ENCODE assay signal across 11 mouse cellular contexts in the genomic region with DNA sequence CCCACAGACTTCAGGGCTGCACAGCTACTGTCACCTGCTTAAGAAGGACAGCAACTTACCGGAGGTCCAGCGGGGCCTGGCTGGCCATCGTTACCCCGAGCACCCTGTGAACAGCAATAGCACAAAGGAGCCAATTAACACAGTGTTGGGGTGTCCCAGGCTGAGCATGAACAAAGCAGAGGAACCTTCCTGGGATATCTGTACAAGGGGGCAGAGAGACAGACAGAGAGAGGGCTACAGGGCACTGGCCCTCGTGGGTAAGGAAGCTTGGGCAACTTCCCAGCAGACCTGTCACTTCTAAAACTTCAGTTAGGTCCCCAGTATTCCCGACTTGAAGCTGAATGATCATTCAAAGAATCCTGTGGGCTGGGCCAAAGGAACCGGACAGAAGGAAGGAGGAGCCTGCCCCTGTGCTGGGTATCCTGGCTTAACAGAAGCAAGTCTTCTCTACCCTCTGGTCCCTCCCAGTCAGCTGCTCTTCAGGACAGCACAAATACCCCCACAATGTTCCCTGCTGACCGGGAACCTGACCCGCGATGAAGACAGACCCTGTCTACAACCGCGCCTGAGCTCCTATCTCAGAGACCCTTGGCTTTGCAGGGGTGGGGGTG. TPM values are rescaled to one million over a fixed set of nuclear protein-coding genes. Genes with fewer than 3 reads are reported as not detected.
DNase-seq lines count a peak whose midpoint lies in the region; ATAC-seq lines count a peak whose summit lies in the region.
"Had no signal": no experiment of that assay in that cellular context is flagged by ENCODE, and none has a peak within 500 bp of the region (broad histone marks: within the 10 kb centered on the region; RNA-seq: fewer than 3 reads in every experiment).

No protein-coding gene starts in this region.

- H3K36me3 ChIP-seq in kidney, embryonic 16.5 days (ENCODE audit: insufficient read depth, low read length), result no peaks in the 10 kb centered on the region
- peaks cover 94% of the 10 kb centered on the region for H3K36me3 ChIP-seq in embryonic facial prominence, embryonic 10.5 days (replicated peaks)
- peaks cover 14% of the 10 kb centered on the region for H3K36me3 ChIP-seq in hindbrain, embryonic 13.5 days
- peaks cover 49% of the 10 kb centered on the region for H3K36me3 ChIP-seq in neural tube, embryonic 12.5 days
- H3K36me3 ChIP-seq: intestine, embryonic 15.5 days had no signal

- WGBS in kidney, embryonic 16.5 days, result 28% methylated on average over 12 of the region's 12 CpGs
- WGBS in embryonic facial prominence, embryonic 10.5 days, result 8% methylated on average over 12 of the region's 12 CpGs
- 7% methylated on average over 12 of the region's 12 CpGs for WGBS in hindbrain, embryonic 13.5 days
- 10% methylated on average over 12 of the region's 12 CpGs for WGBS in neural tube, embryonic 12.5 days

- no peaks in the 10 kb centered on the region for H3K9me3 ChIP-seq in kidney, embryonic 16.5 days (ENCODE audit: low read length)
- H3K9me3 ChIP-seq in embryonic facial prominence, embryonic 10.5 days, result no peaks in the 10 kb centered on the region
- no peaks in the 10 kb centered on the region for H3K9me3 ChIP-seq in hindbrain, embryonic 13.5 days
- no peaks in the 10 kb centered on the region for H3K9me3 ChIP-seq in neural tube, embryonic 12.5 days
- H3K9me3 ChIP-seq: intestine, embryonic 15.5 days had no signal

- H3K4me2 ChIP-seq in kidney, embryonic 16.5 days (replicated peaks; ENCODE audit: low read depth, low read length), result no peak overlapping the region
- H3K4me2 ChIP-seq in hindbrain, embryonic 13.5 days, result no peak overlapping the region
- peak overlapping the region; percentile 49 for H3K4me2 ChIP-seq in neural tube, embryonic 12.5 days (replicated peaks)
- H3K4me2 ChIP-seq: intestine, embryonic 15.5 days had no signal

- no peak for DNase-seq in kidney, adult 11 months
- DNase-seq in embryonic facial prominence, embryonic 10.5 days (ENCODE audit: low spot score), result peak; percentile 47
- no peak for DNase-seq in cerebellum, postnatal 4 days (ENCODE audit: low spot score in 2 of 2)
- no peak for DNase-seq in spleen, postnatal 4 days (ENCODE audit: low spot score in 2 of 2)
- DNase-seq: adrenal gland, postnatal 10 days; gastrocnemius, postnatal 10 days; thymus, postnatal 25 days had no signal

- peaks cover 45% of the 10 kb centered on the region for H3K4me1 ChIP-seq in kidney, embryonic 16.5 days (ENCODE audit: insufficient read depth, low read length)
- H3K4me1 ChIP-seq in embryonic facial prominence, embryonic 10.5 days, result peaks cover 64% of the 10 kb centered on the region
- peaks cover 62% of the 10 kb centered on the region for H3K4me1 ChIP-seq in hindbrain, embryonic 13.5 days (replicated peaks)
- peaks cover 53% of the 10 kb centered on the region for H3K4me1 ChIP-seq in neural tube, embryonic 12.5 days

- peak overlapping the region; percentile 82; the same call in 1 of the 2 replicates for H3K27ac ChIP-seq in kidney, embryonic 16.5 days (ENCODE audit: low read length)
- peak overlapping the region; percentile 95 for H3K27ac ChIP-seq in embryonic facial prominence, embryonic 10.5 days (replicated peaks)
- peak overlapping the region; percentile 78 for H3K27ac ChIP-seq in hindbrain, embryonic 13.5 days
- H3K27ac ChIP-seq in neural tube, embryonic 12.5 days, result peak overlapping the region; percentile 17

- ATAC-seq in kidney, embryonic 16.5 days (ENCODE audit: low FRiP score, low TSS enrichment), result no peak
- ATAC-seq in hindbrain, embryonic 13.5 days (ENCODE audit: low FRiP score), result no peak
- no peak for ATAC-seq in neural tube, embryonic 12.5 days (ENCODE audit: low FRiP score, low read depth)
- ATAC-seq: intestine, embryonic 15.5 days had no signal

- no peak overlapping the region for H3K4me3 ChIP-seq in kidney, embryonic 16.5 days (ENCODE audit: low read length)
- H3K4me3 ChIP-seq in embryonic facial prominence, embryonic 10.5 days, result peak overlapping the region; percentile 44
- H3K4me3 ChIP-seq in hindbrain, embryonic 13.5 days, result no peak overlapping the region
- no peak overlapping the region for H3K4me3 ChIP-seq in neural tube, embryonic 12.5 days
- H3K4me3 ChIP-seq: intestine, embryonic 15.5 days had no signal

- H3K27me3 ChIP-seq in kidney, embryonic 16.5 days (ENCODE audit: insufficient read depth, low read length), result no peaks in the 10 kb centered on the region
- H3K27me3 ChIP-seq in embryonic facial prominence, embryonic 10.5 days (replicated peaks; ENCODE audit: low read depth, poor library complexity, severe bottlenecking), result no peaks in the 10 kb centered on the region
- no peaks in the 10 kb centered on the region for H3K27me3 ChIP-seq in hindbrain, embryonic 13.5 days
- no peaks in the 10 kb centered on the region for H3K27me3 ChIP-seq in neural tube, embryonic 12.5 days (replicated peaks)
- H3K27me3 ChIP-seq: intestine, embryonic 15.5 days had no signal

- no peak overlapping the region; the same call in 1 of the 2 replicates for H3K9ac ChIP-seq in kidney, embryonic 16.5 days (replicated peaks; ENCODE audit: low read length)
- peak overlapping the region; percentile 63; the same call in 1 of the 2 replicates for H3K9ac ChIP-seq in hindbrain, embryonic 13.5 days
- peak overlapping the region; percentile 30; the same call in 1 of the 2 replicates for H3K9ac ChIP-seq in neural tube, embryonic 12.5 days
- H3K9ac ChIP-seq: intestine, embryonic 15.5 days had no signal

RNA-seq across cellular contexts. Expression of gene Col2a1, which starts 13.1 kb away (rescaled TPM):
- polyA plus RNA-seq in kidney, embryonic 16.5 days (2015; fragmentation: Nextera tagmentation; extraction: Ambion mirVana), result 19.0 and 19.5 TPM in 2 replicates
- polyA plus RNA-seq in embryonic facial prominence, embryonic 10.5 days (2016; fragmentation: Nextera tagmentation; extraction: Ambion mirVana), result 271 and 282 TPM in 2 replicates
- 53.5 and 69.4 TPM in 2 replicates for polyA plus RNA-seq in hindbrain, embryonic 13.5 days (2015; fragmentation: Nextera tagmentation; extraction: Ambion mirVana)
- polyA plus RNA-seq in neural tube, embryonic 12.5 days (2016; fragmentation: Nextera tagmentation; extraction: Ambion mirVana), result 182 and 193 TPM in 2 replicates

RNA-seq across cellular contexts. Expression of gene Tmem106c, which starts 27.4 kb away (rescaled TPM):
- 56.0 and 61.3 TPM in 2 replicates for polyA plus RNA-seq in kidney, embryonic 16.5 days (2015; fragmentation: Nextera tagmentation; extraction: Ambion mirVana)
- 36.0 and 38.1 TPM in 2 replicates for polyA plus RNA-seq in embryonic facial prominence, embryonic 10.5 days (2016; fragmentation: Nextera tagmentation; extraction: Ambion mirVana)
- 53.6 and 58.3 TPM in 2 replicates for polyA plus RNA-seq in hindbrain, embryonic 13.5 days (2015; fragmentation: Nextera tagmentation; extraction: Ambion mirVana)
- polyA plus RNA-seq in neural tube, embryonic 12.5 days (2016; fragmentation: Nextera tagmentation; extraction: Ambion mirVana), result 50.2 and 50.8 TPM in 2 replicates

Comparison
In these comparisons a context has a peak if more than half of its experiments do, and no peak if none do; other contexts are left out.
1. H3K27ac ChIP-seq: peak in every context shown above with its lines; median percentile 95 in embryonic facial prominence, embryonic 10.5 days; 82 in kidney, embryonic 16.5 days; 78 in hindbrain, embryonic 13.5 days; 17 in neural tube, embryonic 12.5 days.